Mouse (Mus musculus) heart, adult 2 months (tissue): ENCODE results near the gene Nxnl1. TPM values are rescaled to one million over a fixed set of nuclear protein-coding genes. Genes with fewer than 3 reads are reported as not detected.
"Not testable (repeated sequence)": the region's sequence is repeated elsewhere in the genome, so short reads cannot be mapped to it uniquely, and the experiment has no call there.

ENCODE experiments used
- DNase-seq, 2 experiments: peaks; one replicate each; pipeline ENCODE4 v3.0.0; 2021
- H3K27ac ChIP-seq: fragments of 200-600 bp; 2 replicates; pipeline ENCODE4 v1.8.1; 2022
- H3K27me3 ChIP-seq: fragments of 200-500 bp; 2 replicates; pipeline ENCODE4 v1.6.1; 2012; ENCODE audit warnings: mild to moderate bottlenecking, low read length, inconsistent platforms, mixed read lengths; ENCODE audit not compliant: control insufficient read depth, insufficient read depth
- H3K36me3 ChIP-seq: fragments of 200-500 bp; 2 replicates; pipeline ENCODE4 v1.6.1; 2012; ENCODE audit warnings: low read length, inconsistent platforms; ENCODE audit not compliant: control insufficient read depth, insufficient read depth
- H3K4me1 ChIP-seq: fragments of 200-500 bp; 2 replicates; pipeline ENCODE4 v1.6.1; 2011; ENCODE audit warnings: low read length; ENCODE audit not compliant: control insufficient read depth, insufficient read depth
- H3K4me3 ChIP-seq: fragments of 200-600 bp; 2 replicates; pipeline ENCODE4 v1.8.1; 2022
- H3K79me2 ChIP-seq: fragments of 200-500 bp; replicated peaks from 2 replicates; pipeline ENCODE4 v1.6.1; 2012; ENCODE audit warnings: mild to moderate bottlenecking, inconsistent platforms, low read length, moderate library complexity, mixed read lengths; ENCODE audit not compliant: control insufficient read depth, insufficient read depth
- H3K9ac ChIP-seq: fragments of 200-500 bp; 2 replicates; pipeline ENCODE4 v1.6.1; 2012; ENCODE audit warnings: low read depth, mild to moderate bottlenecking, control low read depth, inconsistent platforms, low read length, mixed read lengths
- CTCF ChIP-seq: fragments of 200-600 bp; IDR thresholded peaks from 2 replicates; pipeline ENCODE4 v1.8.1; 2022; ENCODE audit warnings: antibody characterized with exemption, mild to moderate bottlenecking, moderate library complexity
- EP300 ChIP-seq: fragments of 200-500 bp; IDR thresholded peaks from 2 replicates; pipeline ENCODE4 v1.6.1; 2011; ENCODE audit warnings: low read depth, low read length, control low read depth; ENCODE audit not compliant: insufficient read depth
- POLR2A ChIP-seq: fragments of 200-500 bp; IDR thresholded peaks from 2 replicates; pipeline ENCODE4 v1.6.1; 2011; ENCODE audit warnings: mild to moderate bottlenecking, low read depth, low read length, control low read depth; ENCODE audit not compliant: insufficient read depth
- WGBS: fragments of 180-500 bp; shearing (Covaris S2); methylation state at CpG from one replicate; pipeline ENCODE4 v1.1.7; 2018; 5-methylcytosine and 5-hydroxymethylcytosine counted together
- intact Hi-C: fragments of 180-260 bp; cut with DNase I; formaldehyde crosslinking; loops from one replicate; pipeline ENCODE4 v1.15.1; 2025
- polyA plus RNA-seq: library from polyadenylated mRNA; depleted of rRNA; stranded (reverse); fragments of >200 nt; gene quantifications from 2 replicates; pipeline ENCODE4 v1.2.3, GENCODE M21; 2012
- total RNA-seq, 2 experiments: library from RNA; stranded (reverse); gene quantifications; 2 replicates each; pipeline ENCODE4 v1.2.3; 2021

Nxnl1 gene
- total and polyA plus RNA-seq, 3 experiments, result 0.12 to 0.18 (median 0.14) TPM

- Histone ChIP-seq H3K27ac (no peak overlapping the region), H3K4me1 (peaks cover 5% of the 10 kb centered on the region; the same call in 1 of the 2 replicates), H3K9ac (no peak overlapping the region), H3K79me2 (no peaks in the 10 kb centered on the region), H3K4me3 (no peak overlapping the region), H3K36me3 (no peaks in the 10 kb centered on the region), H3K27me3 (no peaks in the 10 kb centered on the region)
- intact Hi-C loops, result no loop called here
- 71% methylated on average over 3 of the region's 3 CpGs for WGBS
- DNase-seq, result no peak
- TF ChIP-seq POLR2A (no peak), CTCF (peak; percentile 34), EP300 (no peak)
These were observed 32.1 kb downstream of the Nxnl1 start for GRCm38 (mm10) chr8:71534263-71534810.

- peak in 1 of 2 experiments; percentile 14 for DNase-seq
- peak; percentile 69 for TF ChIP-seq CTCF
- intact Hi-C loops, result not testable (repeated sequence)
These were observed 35.5 kb downstream of the Nxnl1 start for GRCm38 (mm10) chr8:71530735-71531467.

GRCm38 (mm10) chr8:71528362-71529073 lies 37.9 kb downstream of the Nxnl1 start:
- Histone ChIP-seq H3K79me2 (no peaks in the 10 kb centered on the region), H3K4me3 (no peak overlapping the region), H3K27ac (peak overlapping the region; percentile 94), H3K4me1 (peaks cover 19% of the 10 kb centered on the region), H3K9ac (no peak overlapping the region), H3K27me3 (no peaks in the 10 kb centered on the region), H3K36me3 (no peaks in the 10 kb centered on the region)
- no peak for TF ChIP-seq CTCF
- TF ChIP-seq POLR2A, result peak; percentile 57; the same call in 1 of the 2 replicates
- TF ChIP-seq EP300, result peak; percentile 71; the same call in 1 of the 2 replicates
- whole genome bisulfite sequencing, result 40% methylated on average over 11 of the region's 11 CpGs
- peak; percentile 57 to 66 for DNase-seq
- intact Hi-C loops, result no loop called here

More at GRCm38 (mm10) chr8:71530735-71531467, 35.5 kb downstream of the Nxnl1 start:
- not testable (repeated sequence) for H3K36me3 ChIP-seq, H3K79me2 ChIP-seq, H3K9ac ChIP-seq, H3K4me3 ChIP-seq, H3K27me3 ChIP-seq, H3K27ac ChIP-seq
- WGBS, result 80% methylated on average over 7 of the region's 12 CpGs
- H3K4me1 ChIP-seq, result peaks cover 20% of the 10 kb centered on the region

- Histone ChIP-seq H3K4me1 (peaks cover 19% of the 10 kb centered on the region), H3K79me2 (no peaks in the 10 kb centered on the region), H3K27me3 (no peaks in the 10 kb centered on the region), H3K36me3 (no peaks in the 10 kb centered on the region), H3K9ac (no peak overlapping the region), H3K4me3 (no peak overlapping the region), H3K27ac (peak overlapping the region; percentile 94)
- peak in 1 of 2 experiments; percentile 11 for DNase-seq
- intact Hi-C loops, result no loop called here
- 23% methylated on average over 3 of the region's 3 CpGs for WGBS
- TF ChIP-seq POLR2A, result no peak
- TF ChIP-seq CTCF, result no peak
- TF ChIP-seq EP300, result no peak
These were observed 39.1 kb downstream of the Nxnl1 start for GRCm38 (mm10) chr8:71527162-71527870.

- TF ChIP-seq CTCF (no peak), EP300 (no peak), POLR2A (no peak)
- no peak for DNase-seq
- Histone ChIP-seq H3K4me1 (peaks cover 20% of the 10 kb centered on the region), H3K79me2 (no peaks in the 10 kb centered on the region), H3K9ac (no peak overlapping the region), H3K36me3 (no peaks in the 10 kb centered on the region), H3K4me3 (no peak overlapping the region), H3K27me3 (no peaks in the 10 kb centered on the region), H3K27ac (peak overlapping the region; percentile 59)
- intact Hi-C loops, result no loop called here
- 39% methylated on average over 6 of the region's 6 CpGs for WGBS
These were observed 40.1 kb downstream of the Nxnl1 start for GRCm38 (mm10) chr8:71526272-71526671.
